21 mouse cellular contexts compared by ENCODE assay signal in genomic region chr8:86038462-86038861, GRCm38 (mm10).
DNase-seq lines count a peak whose midpoint lies in the region; ATAC-seq lines count a peak whose summit lies in the region.
"Had no signal": no experiment of that assay in that cellular context is flagged by ENCODE, and none has a peak within 500 bp of the region (broad histone marks: within the 10 kb centered on the region; RNA-seq: fewer than 3 reads in every experiment).

No protein-coding gene starts in this region.

- DNase-seq in cerebellum, postnatal 4 days (ENCODE audit: low spot score in 2 of 2), result no peak
- peak; percentile 48 for DNase-seq in left cerebral cortex, postnatal 4 days
- no peak for DNase-seq in left cerebral cortex, adult 9 months (ENCODE audit: low spot score in 2 of 2)
- DNase-seq in cerebellum, adult 9-10 months, result peak; percentile 81
- DNase-seq in cerebellum, postnatal 36 days, result peak; percentile 71 to 81
- DNase-seq in frontal cortex, adult 2 months (ENCODE audit: extremely low spot score in 1 of 2, low spot score in 1 of 2), result no peak
- DNase-seq: adrenal gland, adult 8-10 months; heart, postnatal 10 days; kidney, adult 8-10 months; kidney, postnatal 10 days; liver, embryonic 13.5 days; lung, adult 18-20 months; lung, postnatal 10 days; retina, postnatal 1 day; right cerebral cortex, postnatal 14 days had no signal

- peak; percentile 77 for ATAC-seq in cerebellum, adult (ENCODE audit: insufficient number of reproducible peaks, low FRiP score, low TSS enrichment)
- no peak for ATAC-seq in inflammation-experienced regulatory T-cells, adult 6 months
- ATAC-seq: activated CD4-positive, CD25-positive, alpha-beta regulatory T cell, adult 4 months; forebrain, embryonic 16.5 days; intestine, embryonic 16.5 days; midbrain, embryonic 13.5 days had no signal

- intact Hi-C loops in left cerebral cortex, postnatal 4 days (cut with DNase I), result loop anchor here (10.0 kb wide), 1 partner anchor 334 kb away; the partner anchor contains the start of gene Neto2

Comparison
In these comparisons a context has a peak if more than half of its experiments do, and no peak if none do; other contexts are left out.
1. DNase-seq: peak in left cerebral cortex, postnatal 4 days (single experiment), cerebellum, adult 9-10 months (single experiment) and cerebellum, postnatal 36 days (2 of 2); none in cerebellum, postnatal 4 days (0 of 2), left cerebral cortex, adult 9 months (0 of 2) and frontal cortex, adult 2 months (0 of 2).